Mouse (Mus musculus): ENCODE data around the gene Gpatch1.

- TF ChIP-seq CTCF (IDR thresholded peaks at IDR 0.05; ENCODE audit: low read depth, low read length) (no peak), GATA1 (IDR thresholded peaks at IDR 0.05; ENCODE audit: borderline replicate concordance, low read length) (no peak)
Observed at GRCm38 (mm10) chr7:35355303-35355872, 37.1 kb upstream of the Gpatch1 start.
